Mouse (Mus musculus): ENCODE data around the gene Tmco4. TPM values are rescaled to one million over a fixed set of nuclear protein-coding genes. Genes with fewer than 3 reads are reported as not detected.
A peak's percentile ranks its signal among the peaks of the same experiment; 100 is the strongest.

Tmco4 gene
- polyA plus RNA-seq, 2 experiments = 1.2 to 2.1 TPM

GRCm38 (mm10) chr4:138938495-138939269, 34.0 kb upstream of the Tmco4 start:
- H3K9me3 ChIP-seq (ENCODE audit: control insufficient read depth, low read length) = no peaks in the 10 kb centered on the region
- ATAC-seq (ENCODE audit: insufficient read depth) = no peak

GRCm38 (mm10) chr4:138939481-138939880, 33.2 kb upstream of the Tmco4 start:
- 50% methylated on average over 4 of the region's 4 CpGs for WGBS (ENCODE audit: insufficient replicate concordance)
- Histone ChIP-seq H3K4me3 (ENCODE audit: insufficient read depth in 1 of 2, low read depth in 2 of 2, low read length in 2 of 2) (no peak overlapping the region), H3K9me3 (ENCODE audit: control insufficient read depth, low read length) (no peaks in the 10 kb centered on the region)

More at GRCm38 (mm10) chr4:138938495-138939269, 34.0 kb upstream of the Tmco4 start:
- TF ChIP-seq CTCF (IDR thresholded peaks at IDR 0.05; ENCODE audit: low read depth) = no peak
- TF ChIP-seq EP300 (IDR thresholded peaks at IDR 0.05; ENCODE audit: low read depth) = no peak
- Histone ChIP-seq H3K36me3 (replicated peaks; ENCODE audit: control insufficient read depth, insufficient read depth, low read depth) (no peaks in the 10 kb centered on the region), H3K27ac (no peak overlapping the region), H3K4me1 (replicated peaks; ENCODE audit: control insufficient read depth in 2 of 2, insufficient read depth in 2 of 2, low read length in 1 of 2) (0 out of 4 replicates have a peak, but pooled peaks cover 0 to 3% of the 10 kb centered on the region in 2 experiments), H3K4me3 (ENCODE audit: insufficient read depth in 1 of 2, low read depth in 2 of 2, low read length in 2 of 2) (no peak overlapping the region), H3K4me2 (ENCODE audit: low read depth) (no peak overlapping the region), H3K27me3 (ENCODE audit: control insufficient read depth, insufficient read depth, low read length) (no peaks in the 10 kb centered on the region), H3K9ac (replicated peaks) (no peak overlapping the region)
- WGBS (ENCODE audit: insufficient replicate concordance) = 44% methylated on average over 10 of the region's 10 CpGs
- no peak for DNase-seq (ENCODE audit: low read depth in 3 of 3, low spot score in 3 of 3)

GRCm38 (mm10) chr4:138941401-138941800, 31.3 kb upstream of the Tmco4 start:
- Histone ChIP-seq H3K4me3 (ENCODE audit: insufficient read depth in 1 of 2, low read depth in 2 of 2, low read length in 2 of 2) (no peak overlapping the region), H3K27me3 (ENCODE audit: control insufficient read depth, insufficient read depth, low read length) (no peaks in the 10 kb centered on the region), H3K4me2 (ENCODE audit: low read depth) (no peak overlapping the region), H3K4me1 (replicated peaks; ENCODE audit: control insufficient read depth in 2 of 2, insufficient read depth in 2 of 2, low read length in 1 of 2) (peaks cover 0 to 3% of the 10 kb centered on the region in 2 experiments; a peak in 1 of 4 replicates), H3K9me3 (ENCODE audit: control insufficient read depth, low read length) (no peaks in the 10 kb centered on the region), H3K9ac (replicated peaks) (no peak overlapping the region), H3K27ac (no peak overlapping the region), H3K36me3 (replicated peaks; ENCODE audit: control insufficient read depth, insufficient read depth, low read depth) (no peaks in the 10 kb centered on the region)
- no peak for DNase-seq (ENCODE audit: low read depth in 3 of 3, low spot score in 3 of 3)
- WGBS (ENCODE audit: insufficient replicate concordance) = 37% methylated on average over 6 of the region's 7 CpGs
- ATAC-seq (ENCODE audit: insufficient read depth) = no peak
- no peak for TF ChIP-seq EP300 (IDR thresholded peaks at IDR 0.05; ENCODE audit: low read depth)
- TF ChIP-seq CTCF (IDR thresholded peaks at IDR 0.05; ENCODE audit: low read depth) = no peak

More at GRCm38 (mm10) chr4:138939481-138939880, 33.2 kb upstream of the Tmco4 start:
- H3K27me3 ChIP-seq (ENCODE audit: control insufficient read depth, insufficient read depth, low read length) = no peaks in the 10 kb centered on the region
- no peaks in the 10 kb centered on the region for H3K36me3 ChIP-seq (replicated peaks; ENCODE audit: control insufficient read depth, insufficient read depth, low read depth)
- H3K9ac ChIP-seq (replicated peaks) = no peak overlapping the region
- peaks cover 0 to 3% of the 10 kb centered on the region in 2 experiments; a peak in 1 of 4 replicates for H3K4me1 ChIP-seq (replicated peaks; ENCODE audit: control insufficient read depth in 2 of 2, insufficient read depth in 2 of 2, low read length in 1 of 2)
- H3K4me2 ChIP-seq (ENCODE audit: low read depth) = no peak overlapping the region
- DNase-seq (ENCODE audit: low read depth in 3 of 3, low spot score in 3 of 3) (no peak), ATAC-seq (ENCODE audit: insufficient read depth) (no peak)
- H3K27ac ChIP-seq = no peak overlapping the region
- TF ChIP-seq EP300 (IDR thresholded peaks at IDR 0.05; ENCODE audit: low read depth) = no peak
- no peak for TF ChIP-seq CTCF (IDR thresholded peaks at IDR 0.05; ENCODE audit: low read depth)

- Histone ChIP-seq H3K27ac (no peak overlapping the region), H3K9me3 (ENCODE audit: control insufficient read depth, low read length) (no peaks in the 10 kb centered on the region), H3K9ac (replicated peaks) (no peak overlapping the region), H3K27me3 (ENCODE audit: control insufficient read depth, insufficient read depth, low read length) (no peaks in the 10 kb centered on the region), H3K4me3 (ENCODE audit: insufficient read depth in 1 of 2, low read depth in 2 of 2, low read length in 2 of 2) (no peak overlapping the region), H3K4me1 (replicated peaks; ENCODE audit: control insufficient read depth in 2 of 2, insufficient read depth in 2 of 2, low read length in 1 of 2) (peaks cover 0 to 3% of the 10 kb centered on the region in 2 experiments; a peak in 1 of 4 replicates), H3K36me3 (replicated peaks; ENCODE audit: control insufficient read depth, insufficient read depth, low read depth) (no peaks in the 10 kb centered on the region), H3K4me2 (ENCODE audit: low read depth) (no peak overlapping the region)
- no peak for TF ChIP-seq CTCF (IDR thresholded peaks at IDR 0.05; ENCODE audit: low read depth)
- TF ChIP-seq EP300 (IDR thresholded peaks at IDR 0.05; ENCODE audit: low read depth) = no peak
- no peak for ATAC-seq (ENCODE audit: insufficient read depth)
- no peak for DNase-seq (ENCODE audit: low read depth in 3 of 3, low spot score in 3 of 3)
- WGBS (ENCODE audit: insufficient replicate concordance) = 56% methylated on average over 6 of the region's 6 CpGs
Measured at GRCm38 (mm10) chr4:138941966-138942365, 30.7 kb upstream of the Tmco4 start.

- peak; percentile 51; the same call in 1 of the 2 replicates for ATAC-seq (ENCODE audit: insufficient read depth)
- H3K27me3 ChIP-seq (ENCODE audit: control insufficient read depth, insufficient read depth, low read length) = no peaks in the 10 kb centered on the region
Measured at GRCm38 (mm10) chr4:138943730-138944129, 29.0 kb upstream of the Tmco4 start.

More at GRCm38 (mm10) chr4:138943730-138944129, 29.0 kb upstream of the Tmco4 start:
- TF ChIP-seq EP300 (IDR thresholded peaks at IDR 0.05; ENCODE audit: low read depth) = no peak
- peak; percentile 73 for TF ChIP-seq CTCF (IDR thresholded peaks at IDR 0.05; ENCODE audit: low read depth)
- H3K9ac ChIP-seq (replicated peaks) = no peak overlapping the region
- 13% methylated on average over 15 of the region's 15 CpGs for WGBS (ENCODE audit: insufficient replicate concordance)
- peak; percentile 68 to 71 (median 71) for DNase-seq (ENCODE audit: low read depth in 3 of 3, low spot score in 3 of 3)
- no peaks in the 10 kb centered on the region for H3K36me3 ChIP-seq (replicated peaks; ENCODE audit: control insufficient read depth, insufficient read depth, low read depth)
- peak overlapping the region; percentile 45 for H3K4me3 ChIP-seq (ENCODE audit: insufficient read depth in 1 of 2, low read depth in 2 of 2, low read length in 2 of 2)
- peaks cover 0 to 3% of the 10 kb centered on the region in 2 experiments; a peak in 1 of 4 replicates for H3K4me1 ChIP-seq (replicated peaks; ENCODE audit: control insufficient read depth in 2 of 2, insufficient read depth in 2 of 2, low read length in 1 of 2)
- H3K4me2 ChIP-seq (ENCODE audit: low read depth) = peak overlapping the region; percentile 44
- no peaks in the 10 kb centered on the region for H3K9me3 ChIP-seq (ENCODE audit: control insufficient read depth, low read length)
- H3K27ac ChIP-seq = no peak overlapping the region
